Mouse (Mus musculus) forebrain, embryonic 10.5 days (tissue): ENCODE data around the gene Arhgap35. TPM values are rescaled to one million over a fixed set of nuclear protein-coding genes. Genes with fewer than 3 reads are reported as not detected.

ENCODE experiments used
- DNase-seq: peaks from one replicate; pipeline ENCODE4 v3.0.0-alpha.2; 2017; ENCODE audit warnings: low spot score; ENCODE audit errors: extremely low spot score
- H3K27ac ChIP-seq: fragments of 300-500 bp; sonication (generic); 2 replicates; pipeline ENCODE4 v1.5.1; 2016; ENCODE audit warnings: mild to moderate bottlenecking
- H3K27me3 ChIP-seq: fragments of 300-500 bp; sonication (generic); 2 replicates; pipeline ENCODE4 v1.6.1; 2016; ENCODE audit warnings: mild to moderate bottlenecking; ENCODE audit not compliant: poor library complexity, severe bottlenecking
- H3K36me3 ChIP-seq: fragments of 300-500 bp; sonication (generic); replicated peaks from 2 replicates; pipeline ENCODE4 v1.6.1; 2016; ENCODE audit warnings: mild to moderate bottlenecking, moderate library complexity
- H3K4me1 ChIP-seq: fragments of 300-500 bp; sonication (generic); 2 replicates; pipeline ENCODE4 v1.6.1; 2016
- H3K4me3 ChIP-seq: fragments of 300-500 bp; sonication (generic); 2 replicates; pipeline ENCODE4 v1.5.1; 2016; ENCODE audit warnings: mild to moderate bottlenecking, moderate library complexity
- H3K9me3 ChIP-seq: fragments of 300-500 bp; sonication (generic); 2 replicates; pipeline ENCODE4 v1.6.1; 2016; ENCODE audit warnings: mild to moderate bottlenecking, moderate library complexity
- WGBS: fragments of 180-500 bp; shearing (Covaris S2); methylation state at CpG from one replicate; pipeline ENCODE4 v1.1.7; 2016; 5-methylcytosine and 5-hydroxymethylcytosine counted together
- polyA plus RNA-seq: library from polyadenylated mRNA; unstranded; fragments of >200 nt; fragmentation: Nextera tagmentation; extraction: Ambion mirVana; gene quantifications from 2 replicates; pipeline ENCODE4 v1.2.1, GENCODE M21; 2016

The Arhgap35 gene
- polyA plus RNA-seq, 1 experiment from 2014 or later: 32.2 TPM

GRCm38 (mm10) chr7:16551581-16551980 lies 63.2 kb downstream of the Arhgap35 start:
- Histone ChIP-seq H3K4me3 (no peak overlapping the region), H3K27me3 (no peaks in the 10 kb centered on the region), H3K9me3 (no peaks in the 10 kb centered on the region), H3K36me3 (peaks cover 73% of the 10 kb centered on the region), H3K27ac (no peak overlapping the region), H3K4me1 (no peaks in the 10 kb centered on the region)
- DNase-seq: no peak
- WGBS: 93% methylated on average over 1 of the region's 1 CpGs

GRCm38 (mm10) chr7:16549299-16549698 lies 65.5 kb downstream of the Arhgap35 start:
- H3K9me3 ChIP-seq: no peaks in the 10 kb centered on the region
- 89% methylated on average over 1 of the region's 1 CpGs for WGBS
- H3K27ac ChIP-seq: no peak overlapping the region
- no peaks in the 10 kb centered on the region for H3K27me3 ChIP-seq
- no peak overlapping the region for H3K4me3 ChIP-seq
- DNase-seq: no peak
- H3K36me3 ChIP-seq: peaks cover 79% of the 10 kb centered on the region
- no peaks in the 10 kb centered on the region for H3K4me1 ChIP-seq

GRCm38 (mm10) chr7:16544770-16545169 lies 70.0 kb downstream of the Arhgap35 start:
- Histone ChIP-seq H3K4me1 (no peaks in the 10 kb centered on the region), H3K9me3 (no peaks in the 10 kb centered on the region), H3K4me3 (no peak overlapping the region), H3K27me3 (no peaks in the 10 kb centered on the region), H3K27ac (no peak overlapping the region), H3K36me3 (peaks cover 92% of the 10 kb centered on the region)
- 84% methylated on average over 8 of the region's 8 CpGs for WGBS
- DNase-seq: peak; percentile 15

GRCm38 (mm10) chr7:16537220-16537903 lies 77.4 kb downstream of the Arhgap35 start:
- Histone ChIP-seq H3K4me3 (no peak overlapping the region), H3K36me3 (peaks cover 91% of the 10 kb centered on the region), H3K27me3 (no peaks in the 10 kb centered on the region), H3K4me1 (no peaks in the 10 kb centered on the region), H3K9me3 (no peaks in the 10 kb centered on the region), H3K27ac (no peak overlapping the region)
- no peak for DNase-seq
- 92% methylated on average over 5 of the region's 5 CpGs for WGBS

GRCm38 (mm10) chr7:16525995-16526394 lies 88.8 kb downstream of the Arhgap35 start:
- H3K27ac ChIP-seq: no peak overlapping the region
- no peaks in the 10 kb centered on the region for H3K9me3 ChIP-seq
- no peaks in the 10 kb centered on the region for H3K27me3 ChIP-seq
- H3K36me3 ChIP-seq: peaks cover 64% of the 10 kb centered on the region
- no peaks in the 10 kb centered on the region for H3K4me1 ChIP-seq
- 91% methylated on average over 2 of the region's 2 CpGs for WGBS
- no peak for DNase-seq
- H3K4me3 ChIP-seq: no peak overlapping the region

- Histone ChIP-seq H3K36me3 (peaks cover 65% of the 10 kb centered on the region), H3K4me1 (no peaks in the 10 kb centered on the region), H3K27ac (no peak overlapping the region), H3K9me3 (no peaks in the 10 kb centered on the region), H3K27me3 (no peaks in the 10 kb centered on the region), H3K4me3 (no peak overlapping the region)
- DNase-seq: no peak
- 87% methylated on average over 3 of the region's 3 CpGs for WGBS
Measured at GRCm38 (mm10) chr7:16525448-16525847, 89.3 kb downstream of the Arhgap35 start.

- H3K27me3 ChIP-seq: no peaks in the 10 kb centered on the region
- WGBS: 92% methylated on average over 2 of the region's 2 CpGs
- H3K27ac ChIP-seq: no peak overlapping the region
- H3K4me3 ChIP-seq: no peak overlapping the region
- H3K9me3 ChIP-seq: no peaks in the 10 kb centered on the region
- H3K36me3 ChIP-seq: peaks cover 62% of the 10 kb centered on the region
- DNase-seq: no peak
- H3K4me1 ChIP-seq: no peaks in the 10 kb centered on the region
Measured at GRCm38 (mm10) chr7:16524308-16524707, 90.5 kb downstream of the Arhgap35 start.

- Histone ChIP-seq H3K36me3 (peaks cover 68% of the 10 kb centered on the region), H3K27ac (no peak overlapping the region), H3K9me3 (no peaks in the 10 kb centered on the region), H3K4me1 (no peaks in the 10 kb centered on the region), H3K27me3 (no peaks in the 10 kb centered on the region), H3K4me3 (no peak overlapping the region)
- WGBS: 92% methylated on average over 2 of the region's 2 CpGs
- no peak for DNase-seq
Measured at GRCm38 (mm10) chr7:16519310-16519709, 95.5 kb downstream of the Arhgap35 start.

- no peaks in the 10 kb centered on the region for H3K4me1 ChIP-seq
- H3K9me3 ChIP-seq: no peaks in the 10 kb centered on the region
- peaks cover 75% of the 10 kb centered on the region for H3K36me3 ChIP-seq
- no peak for DNase-seq
- no peak overlapping the region for H3K27ac ChIP-seq
- H3K4me3 ChIP-seq: no peak overlapping the region
- H3K27me3 ChIP-seq: no peaks in the 10 kb centered on the region
- 94% methylated on average over 5 of the region's 5 CpGs for WGBS
Measured at GRCm38 (mm10) chr7:16517198-16517597, 97.6 kb downstream of the Arhgap35 start.

GRCm38 (mm10) chr7:16507284-16507683 lies 107.5 kb downstream of the Arhgap35 start:
- 26% methylated on average over 3 of the region's 3 CpGs for WGBS
- Histone ChIP-seq H3K27ac (no peak overlapping the region), H3K9me3 (no peaks in the 10 kb centered on the region), H3K4me3 (no peak overlapping the region), H3K36me3 (peaks cover 97% of the 10 kb centered on the region), H3K4me1 (no peaks in the 10 kb centered on the region), H3K27me3 (no peaks in the 10 kb centered on the region)
- peak; percentile 39 for DNase-seq

GRCm38 (mm10) chr7:16505226-16505593 lies 109.6 kb downstream of the Arhgap35 start:
- Histone ChIP-seq H3K36me3 (peaks cover 96% of the 10 kb centered on the region), H3K27ac (no peak overlapping the region), H3K9me3 (no peaks in the 10 kb centered on the region), H3K27me3 (no peaks in the 10 kb centered on the region), H3K4me3 (no peak overlapping the region), H3K4me1 (no peaks in the 10 kb centered on the region)
- DNase-seq: no peak
- 91% methylated on average over 3 of the region's 3 CpGs for WGBS

GRCm38 (mm10) chr7:16504573-16505225 lies 110.1 kb downstream of the Arhgap35 start:
- Histone ChIP-seq H3K27ac (no peak overlapping the region), H3K27me3 (no peaks in the 10 kb centered on the region), H3K36me3 (peaks cover 95% of the 10 kb centered on the region), H3K4me3 (no peak overlapping the region), H3K4me1 (no peaks in the 10 kb centered on the region), H3K9me3 (no peaks in the 10 kb centered on the region)
- no peak for DNase-seq
- 88% methylated on average over 2 of the region's 2 CpGs for WGBS

- Histone ChIP-seq H3K4me1 (no peaks in the 10 kb centered on the region), H3K36me3 (peaks cover 94% of the 10 kb centered on the region), H3K4me3 (no peak overlapping the region), H3K27me3 (no peaks in the 10 kb centered on the region), H3K9me3 (no peaks in the 10 kb centered on the region), H3K27ac (no peak overlapping the region)
- WGBS: 91% methylated on average over 4 of the region's 4 CpGs
- no peak for DNase-seq
Measured at GRCm38 (mm10) chr7:16501571-16501970, 113.2 kb downstream of the Arhgap35 start.
